20 mouse cellular contexts compared by ENCODE assay signal in the genomic region with DNA sequence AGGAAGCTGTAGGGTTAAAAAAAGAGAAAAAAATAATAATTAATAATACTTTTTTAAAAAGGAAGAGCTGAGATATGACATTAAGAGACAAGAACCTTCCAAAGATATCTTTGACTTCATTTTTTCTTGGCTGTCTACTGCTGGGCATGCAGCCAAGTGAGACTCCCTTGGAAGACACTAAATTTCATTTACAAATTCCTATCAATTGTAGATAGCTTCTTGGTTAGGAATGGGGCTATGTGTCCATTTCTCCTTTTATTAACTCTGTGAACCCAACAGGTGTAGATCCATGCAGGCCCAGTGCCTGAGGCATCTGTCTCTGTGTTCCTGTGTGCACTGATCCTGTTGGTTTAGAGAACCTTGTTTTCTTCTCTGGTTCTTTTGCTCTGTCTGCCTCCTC.
DNase-seq lines count a peak whose midpoint lies in the region; ATAC-seq and TF ChIP-seq lines count a peak whose summit lies in the region.
"Had no signal": no experiment of that assay in that cellular context is flagged by ENCODE, and none has a peak within 500 bp of the region (broad histone marks: within the 10 kb centered on the region; RNA-seq: fewer than 3 reads in every experiment).

No protein-coding gene starts in this region.

- no peaks in the 10 kb centered on the region for H3K9me3 ChIP-seq in lung, embryonic 14.5 days (ENCODE audit: low read depth, low read length)
- H3K9me3 ChIP-seq: embryonic facial prominence, embryonic 15.5 days; forebrain, embryonic 12.5 days; hindbrain, embryonic 13.5 days; lung, embryonic 15.5 days; midbrain, embryonic 10.5 days had no signal

- no peak overlapping the region for H3K4me2 ChIP-seq in lung, embryonic 14.5 days
- H3K4me2 ChIP-seq: embryonic facial prominence, embryonic 15.5 days; forebrain, embryonic 12.5 days; hindbrain, embryonic 13.5 days; lung, embryonic 15.5 days had no signal

- no peak overlapping the region for H3K4me3 ChIP-seq in gastrocnemius, adult 2 months
- H3K4me3 ChIP-seq in lung, embryonic 14.5 days (ENCODE audit: low read depth, low read length), result no peak overlapping the region
- H3K4me3 ChIP-seq: embryonic facial prominence, embryonic 15.5 days; forebrain, embryonic 12.5 days; hindbrain, embryonic 13.5 days; lung, embryonic 15.5 days; midbrain, embryonic 10.5 days; myocyte had no signal

- ATAC-seq in lung, embryonic 14.5 days (ENCODE audit: insufficient read depth), result no peak
- ATAC-seq in megakaryocyte progenitor cell, adult 5-6 weeks (replicated peaks; ENCODE audit: poor library complexity), result no peak
- ATAC-seq in activated CD4-positive, CD25-positive, alpha-beta regulatory T cell, adult 4 months, result no peak

- H3K9ac ChIP-seq in lung, embryonic 14.5 days, result no peak overlapping the region
- H3K9ac ChIP-seq: embryonic facial prominence, embryonic 15.5 days; forebrain, embryonic 12.5 days; hindbrain, embryonic 13.5 days; lung, embryonic 15.5 days had no signal

- intact Hi-C loops in gastrocnemius, adult 2 months (cut with DNase I), result no loop called here

- no peaks in the 10 kb centered on the region for H3K36me3 ChIP-seq in lung, embryonic 14.5 days (ENCODE audit: insufficient read depth)
- H3K36me3 ChIP-seq: embryonic facial prominence, embryonic 15.5 days; forebrain, embryonic 12.5 days; hindbrain, embryonic 13.5 days; lung, embryonic 15.5 days; midbrain, embryonic 10.5 days had no signal

- DNase-seq in gastrocnemius, adult 2 months, result peak; percentile 29
- no peak for DNase-seq in gastrocnemius, adult 18-20 months (ENCODE audit: low spot score)
- peak; percentile 74 for DNase-seq in lung, embryonic 14.5 days
- no peak for DNase-seq in lung, postnatal 36 days
- peak; percentile 28 for DNase-seq in cerebellum, adult 8-10 months
- DNase-seq in ovary, postnatal 36 days (ENCODE audit: low spot score), result peak; percentile 11
- DNase-seq: adrenal gland, postnatal 25 days; B cell, adult 2 months; kidney, adult 11 months; layer of hippocampus, postnatal 36 days; liver; thymus, adult 18-20 months had no signal

- H3K4me1 ChIP-seq in lung, embryonic 14.5 days (ENCODE audit: insufficient read depth), result no peaks in the 10 kb centered on the region
- H3K4me1 ChIP-seq: embryonic facial prominence, embryonic 15.5 days; forebrain, embryonic 12.5 days; hindbrain, embryonic 13.5 days; lung, embryonic 15.5 days; midbrain, embryonic 10.5 days had no signal

- no peaks in the 10 kb centered on the region for H3K27me3 ChIP-seq in lung, embryonic 14.5 days (ENCODE audit: insufficient read depth, low read length)
- H3K27me3 ChIP-seq: embryonic facial prominence, embryonic 15.5 days; forebrain, embryonic 12.5 days; hindbrain, embryonic 13.5 days; lung, embryonic 15.5 days had no signal

- no peak for TF ChIP-seq CTCF in gastrocnemius, adult 2 months (IDR thresholded peaks at IDR 0.05)
- TF ChIP-seq CTCF in lung, embryonic 14.5 days (IDR thresholded peaks at IDR 0.05; ENCODE audit: low read depth), result no peak

- no peak overlapping the region for H3K27ac ChIP-seq in gastrocnemius, adult 2 months
- H3K27ac ChIP-seq in lung, embryonic 14.5 days (ENCODE audit: low read depth), result no peak overlapping the region
- H3K27ac ChIP-seq: embryonic facial prominence, embryonic 15.5 days; forebrain, embryonic 12.5 days; hindbrain, embryonic 13.5 days; lung, embryonic 15.5 days; midbrain, embryonic 10.5 days had no signal

Comparison
In these comparisons a context has a peak if more than half of its experiments do, and no peak if none do; other contexts are left out.
1. DNase-seq: peak in gastrocnemius, adult 2 months (single experiment), lung, embryonic 14.5 days (single experiment), cerebellum, adult 8-10 months (single experiment) and ovary, postnatal 36 days (single experiment); none in gastrocnemius, adult 18-20 months (single experiment) and lung, postnatal 36 days (single experiment).